Comparison of ENCODE assay signal across 21 mouse cellular contexts in genomic region chr12:104912990-104913389, GRCm38 (mm10). TPM values are rescaled to one million over a fixed set of nuclear protein-coding genes. Genes with fewer than 3 reads are reported as not detected.
DNase-seq lines count a peak whose midpoint lies in the region; ATAC-seq and TF ChIP-seq lines count a peak whose summit lies in the region.
"Had no signal": no experiment of that assay in that cellular context is flagged by ENCODE, and none has a peak within 500 bp of the region (broad histone marks: within the 10 kb centered on the region; RNA-seq: fewer than 3 reads in every experiment).

No protein-coding gene starts in this region.

- H3K27me3 ChIP-seq in hindbrain, embryonic 15.5 days, result no peaks in the 10 kb centered on the region
- H3K27me3 ChIP-seq in hindbrain, embryonic 14.5 days (ENCODE audit: control insufficient read depth, insufficient read depth, low read length), result no peaks in the 10 kb centered on the region; the same call in 1 of the 2 replicates
- H3K27me3 ChIP-seq in embryonic facial prominence, embryonic 10.5 days (replicated peaks; ENCODE audit: low read depth, poor library complexity, severe bottlenecking), result peaks cover 17% of the 10 kb centered on the region
- peaks cover 5% of the 10 kb centered on the region for H3K27me3 ChIP-seq in myocyte (ENCODE audit: control insufficient read depth, insufficient read depth, insufficient read length)
- H3K27me3 ChIP-seq: lung, embryonic 15.5 days; neural tube, embryonic 15.5 days had no signal

- no peak overlapping the region for H3K4me2 ChIP-seq in hindbrain, embryonic 15.5 days
- no peak overlapping the region for H3K4me2 ChIP-seq in hindbrain, embryonic 14.5 days (replicated peaks)
- peak overlapping the region; percentile 2 for H3K4me2 ChIP-seq in myocyte (ENCODE audit: low read depth)
- H3K4me2 ChIP-seq: limb, embryonic 13.5 days; liver, embryonic 11.5 days; lung, embryonic 15.5 days; midbrain, embryonic 12.5 days; neural tube, embryonic 15.5 days had no signal

- 0 out of 2 replicates have a peak, but pooled peaks have one; percentile 27 for ATAC-seq in hindbrain, embryonic 15.5 days (ENCODE audit: low FRiP score, low read depth)
- no peak for ATAC-seq in hindbrain, embryonic 14.5 days (ENCODE audit: low FRiP score)
- no peak; the same call in 1 of the 2 replicates for ATAC-seq in granulocyte monocyte progenitor cell, adult 5-6 weeks (replicated peaks; ENCODE audit: poor library complexity, severe bottlenecking)
- ATAC-seq: activated CD4-positive, CD25-positive, alpha-beta regulatory T cell, adult 4 months; forebrain, embryonic 14.5 days; intestine, embryonic 16.5 days had no signal

- no peak for TF ChIP-seq CTCF in left cerebral cortex, adult 2 months (IDR thresholded peaks at IDR 0.05)

- H3K79me2 ChIP-seq in myocyte (ENCODE audit: control insufficient read depth, insufficient read depth), result no peaks in the 10 kb centered on the region

- WGBS in hindbrain, embryonic 15.5 days, result 47% methylated on average over 3 of the region's 3 CpGs
- 38% methylated on average over 3 of the region's 3 CpGs for WGBS in hindbrain, embryonic 14.5 days
- WGBS in embryonic facial prominence, embryonic 10.5 days, result 72% methylated on average over 3 of the region's 3 CpGs

- H3K9ac ChIP-seq in hindbrain, embryonic 15.5 days, result no peak overlapping the region
- no peak overlapping the region for H3K9ac ChIP-seq in hindbrain, embryonic 14.5 days
- H3K9ac ChIP-seq: limb, embryonic 13.5 days; lung, embryonic 15.5 days; midbrain, embryonic 12.5 days; neural tube, embryonic 15.5 days had no signal

- TF ChIP-seq POLR2A in myocyte (IDR thresholded peaks at IDR 0.05; ENCODE audit: insufficient read length, low read depth), result no peak

- no peak overlapping the region for H3K4me3 ChIP-seq in hindbrain, embryonic 15.5 days
- H3K4me3 ChIP-seq in hindbrain, embryonic 14.5 days (replicated peaks; ENCODE audit: low read length), result no peak overlapping the region
- no peak overlapping the region for H3K4me3 ChIP-seq in left cerebral cortex, adult 2 months
- H3K4me3 ChIP-seq in embryonic facial prominence, embryonic 10.5 days, result no peak overlapping the region
- H3K4me3 ChIP-seq in myocyte, result no peak overlapping the region
- H3K4me3 ChIP-seq: limb, embryonic 13.5 days; lung, embryonic 15.5 days; midbrain, embryonic 12.5 days; neural tube, embryonic 15.5 days had no signal

- H3ac ChIP-seq in myocyte (ENCODE audit: control insufficient read depth, insufficient read length), result no peak overlapping the region

- DNase-seq in hindbrain, embryonic 14.5 days (ENCODE audit: low spot score), result no peak
- no peak for DNase-seq in left cerebral cortex, adult 2 months (ENCODE audit: extremely low spot score in 1 of 2, low spot score in 2 of 2)
- DNase-seq in left cerebral cortex, postnatal 14 days (ENCODE audit: low spot score in 2 of 2), result no peak
- DNase-seq in embryonic facial prominence, embryonic 10.5 days (ENCODE audit: low spot score), result no peak
- DNase-seq: adrenal gland, adult 2 months; gastrocnemius, postnatal 36 days; heart, postnatal 14 days; thymus, postnatal 14 days had no signal

- H3K9me3 ChIP-seq in hindbrain, embryonic 15.5 days, result no peaks in the 10 kb centered on the region
- H3K9me3 ChIP-seq in hindbrain, embryonic 14.5 days (ENCODE audit: control insufficient read depth, low read length), result no peaks in the 10 kb centered on the region
- no peaks in the 10 kb centered on the region for H3K9me3 ChIP-seq in embryonic facial prominence, embryonic 10.5 days
- H3K9me3 ChIP-seq: limb, embryonic 13.5 days; lung, embryonic 15.5 days; midbrain, embryonic 12.5 days; neural tube, embryonic 15.5 days had no signal

- H3K4me1 ChIP-seq in hindbrain, embryonic 15.5 days (replicated peaks), result peaks cover 15% of the 10 kb centered on the region
- peaks cover 15% of the 10 kb centered on the region; the same call in 1 of the 2 replicates for H3K4me1 ChIP-seq in hindbrain, embryonic 14.5 days (replicated peaks; ENCODE audit: control insufficient read depth, insufficient read depth, low read length)
- peaks cover 37% of the 10 kb centered on the region for H3K4me1 ChIP-seq in embryonic facial prominence, embryonic 10.5 days

- no peak overlapping the region for H3K27ac ChIP-seq in hindbrain, embryonic 15.5 days (replicated peaks)
- H3K27ac ChIP-seq in hindbrain, embryonic 14.5 days, result no peak overlapping the region
- H3K27ac ChIP-seq in left cerebral cortex, adult 2 months, result peak overlapping the region; percentile 36; the same call in 1 of the 2 replicates
- H3K27ac ChIP-seq in embryonic facial prominence, embryonic 10.5 days (replicated peaks), result peak overlapping the region; percentile 49; the same call in 1 of the 2 replicates
- H3K27ac ChIP-seq: limb, embryonic 13.5 days; lung, embryonic 15.5 days; midbrain, embryonic 12.5 days; neural tube, embryonic 15.5 days had no signal

- intact Hi-C loops in left cerebral cortex, adult 2 months (cut with DNase I), result no loop called here
- intact Hi-C loops in left cerebral cortex, postnatal 14 days (cut with DNase I), result no loop called here

- H3K36me3 ChIP-seq in hindbrain, embryonic 15.5 days, result no peaks in the 10 kb centered on the region
- no peaks in the 10 kb centered on the region for H3K36me3 ChIP-seq in hindbrain, embryonic 14.5 days (replicated peaks; ENCODE audit: control insufficient read depth, insufficient read depth)
- H3K36me3 ChIP-seq in embryonic facial prominence, embryonic 10.5 days (replicated peaks), result no peaks in the 10 kb centered on the region
- H3K36me3 ChIP-seq in myocyte (ENCODE audit: control insufficient read depth, insufficient read depth), result no peaks in the 10 kb centered on the region
- H3K36me3 ChIP-seq: limb, embryonic 13.5 days; lung, embryonic 15.5 days; midbrain, embryonic 12.5 days; neural tube, embryonic 15.5 days had no signal

TF ChIP-seq in myocyte, 11 proteins besides CTCF, POLR2A, EP300 and RAD21:
- TF ChIP-seq MYOD1 (IDR thresholded peaks at IDR 0.05; ENCODE audit: control insufficient read depth in 1 of 3, insufficient read length in 2 of 3, low read depth in 2 of 3) (peak in 1 of 3 experiments; percentile 75), POLR2AphosphoS2 (IDR thresholded peaks at IDR 0.05; ENCODE audit: insufficient read length, low read depth) (no peak)

RNA-seq across cellular contexts. Expression of gene Clmn, which starts 48.1 kb away (rescaled TPM):
- 1.5 and 1.7 TPM in 2 replicates for polyA plus RNA-seq in hindbrain, embryonic 15.5 days (2015; fragmentation: Nextera tagmentation; extraction: Ambion mirVana)
- polyA plus RNA-seq in hindbrain, embryonic 14.5 days (2014; fragmentation: Nextera tagmentation; extraction: Ambion mirVana), result 1.0 and 1.7 TPM in 2 replicates
- total RNA-seq in left cerebral cortex, adult 2 months (2021), result 10 to 100 TPM; 43.1 to 51.7 TPM
- total RNA-seq in left cerebral cortex, postnatal 14 days (2021), result 10 to 100 TPM; 27.4 to 28.7 TPM
- polyA plus RNA-seq in embryonic facial prominence, embryonic 10.5 days (2016; fragmentation: Nextera tagmentation; extraction: Ambion mirVana), result 2.6 and 3.2 TPM in 2 replicates
- polyA plus RNA-seq in myocyte (2012; fragmentation: generic; extraction: Trizol), result 0.07 TPM
- 0.84 TPM in 1 of 2 replicates, not detected in the other for total RNA-seq in granulocyte monocyte progenitor cell, adult 5-6 weeks (2014; fragmentation: Nextera tagmentation)
- not detected in 2 replicates for total RNA-seq in granulocyte monocyte progenitor cell, adult 5-6 weeks (2017)
- total RNA-seq: CH12.LX; monocyte, adult 5-6 weeks had no signal

Comparison
In these comparisons a context has a peak if more than half of its experiments do, and no peak if none do; other contexts are left out.
1. H3K27ac ChIP-seq: peak in left cerebral cortex, adult 2 months (single experiment) and embryonic facial prominence, embryonic 10.5 days (single experiment); none in hindbrain, embryonic 15.5 days (single experiment) and hindbrain, embryonic 14.5 days (single experiment).